Mouse (Mus musculus) neural tube, embryonic 12.5 days (tissue): ENCODE measurements around the gene Ube4b. TPM values are rescaled to one million over a fixed set of nuclear protein-coding genes. Genes with fewer than 3 reads are reported as not detected.

ENCODE experiments used
- ATAC-seq: fragments of 200-750 bp; cut with Nextera tagmentation; 2 replicates; pipeline ENCODE4 v1.8.0; 2017; ENCODE audit warnings: low read depth, mild to moderate bottlenecking, moderate TSS enrichment, moderate library complexity; ENCODE audit not compliant: low FRiP score
- H3K27ac ChIP-seq: fragments of 300-500 bp; sonication (generic); 2 replicates; pipeline ENCODE4 v1.5.1; 2016
- H3K27me3 ChIP-seq: fragments of 300-500 bp; sonication (generic); replicated peaks from 2 replicates; pipeline ENCODE4 v1.6.1; 2016; ENCODE audit warnings: mild to moderate bottlenecking
- H3K36me3 ChIP-seq: fragments of 300-500 bp; sonication (generic); 2 replicates; pipeline ENCODE4 v1.6.1; 2016; ENCODE audit warnings: mild to moderate bottlenecking
- H3K4me1 ChIP-seq: fragments of 300-500 bp; sonication (generic); 2 replicates; pipeline ENCODE4 v1.6.1; 2016
- H3K4me2 ChIP-seq: fragments of 300-500 bp; sonication (generic); replicated peaks from 2 replicates; pipeline ENCODE4 v1.6.1; 2016; ENCODE audit warnings: mild to moderate bottlenecking
- H3K4me3 ChIP-seq: fragments of 300-500 bp; sonication (generic); 2 replicates; pipeline ENCODE4 v1.5.1; 2016
- H3K9ac ChIP-seq: fragments of 300-500 bp; sonication (generic); 2 replicates; pipeline ENCODE4 v1.6.1; 2016; ENCODE audit warnings: mild to moderate bottlenecking
- H3K9me3 ChIP-seq: fragments of 300-500 bp; sonication (generic); 2 replicates; pipeline ENCODE4 v1.6.1; 2016; ENCODE audit warnings: mild to moderate bottlenecking
- whole genome bisulfite sequencing: fragments of 180-500 bp; shearing (Covaris S2); methylation state at CpG from one replicate; pipeline ENCODE4 v1.1.7; 2016; 5-methylcytosine and 5-hydroxymethylcytosine counted together
- polyA plus RNA-seq: library from polyadenylated mRNA; unstranded; fragments of >200 nt; fragmentation: Nextera tagmentation; extraction: Ambion mirVana; gene quantifications from 2 replicates; pipeline ENCODE4 v1.2.1, GENCODE M21; 2016

Ube4b gene
- polyA plus RNA-seq, 1 experiment from 2014 or later = 77.5 TPM

DNA sequence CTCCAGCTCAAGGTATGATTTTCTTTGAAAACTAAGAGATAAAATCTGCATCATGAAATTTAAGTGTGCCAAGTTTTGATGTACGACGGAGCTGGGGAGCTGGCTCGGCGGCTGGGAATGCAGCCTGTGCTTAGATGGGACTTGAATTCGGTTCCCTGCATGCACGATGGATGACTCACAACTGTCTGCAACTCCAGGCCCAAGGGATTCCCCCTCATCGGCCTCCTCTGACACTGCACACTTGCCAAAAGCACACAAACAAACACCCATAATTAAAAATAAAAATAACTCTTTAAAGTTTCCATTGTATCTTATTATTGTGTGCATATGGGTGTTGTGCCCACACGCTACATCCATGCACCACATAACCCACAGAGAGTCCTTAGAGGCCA is 25.0 kb downstream of the Ube4b start:
- Histone ChIP-seq H3K36me3 (peaks cover 22% of the 10 kb centered on the region), H3K27ac (no peak overlapping the region), H3K4me1 (peaks cover 25% of the 10 kb centered on the region), H3K27me3 (no peaks in the 10 kb centered on the region), H3K9ac (no peak overlapping the region), H3K4me3 (no peak overlapping the region), H3K9me3 (no peaks in the 10 kb centered on the region), H3K4me2 (no peak overlapping the region)
- 90% methylated on average over 8 of the region's 8 CpGs for WGBS
- no peak for ATAC-seq

DNA sequence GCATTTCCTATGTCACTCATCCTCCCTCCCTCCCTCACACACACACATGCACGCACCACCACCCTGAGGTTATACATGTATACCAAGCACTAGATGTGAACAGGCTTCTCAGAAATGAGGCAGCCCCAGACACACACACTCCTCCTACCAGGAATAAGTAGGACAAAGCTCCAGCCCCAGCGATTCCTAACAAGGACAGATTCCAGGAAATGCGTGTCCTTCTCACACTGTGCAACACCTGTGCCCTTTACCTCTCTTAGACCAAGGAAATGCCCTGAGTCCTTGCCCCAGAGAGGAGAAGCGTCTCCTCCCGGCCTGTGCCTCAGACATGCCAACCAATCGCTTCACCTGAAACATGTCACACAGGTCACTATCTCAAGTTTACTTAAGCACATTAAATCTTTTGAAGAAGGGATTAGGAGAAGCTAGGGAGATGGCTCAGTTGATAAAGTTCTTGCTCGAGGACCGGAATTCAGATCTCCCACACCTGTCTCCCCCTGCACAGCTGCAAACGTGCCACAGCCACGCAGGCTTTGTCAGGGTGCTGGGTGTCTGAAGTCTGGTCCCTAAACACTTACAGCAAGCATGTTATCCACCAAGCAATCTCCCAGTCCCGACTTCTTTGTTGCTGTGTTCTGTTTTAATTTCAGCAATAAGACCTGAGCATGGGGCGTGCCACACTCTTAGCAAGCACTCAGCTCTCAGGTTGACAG is 25.5 kb downstream of the Ube4b start:
- H3K27ac ChIP-seq = no peak overlapping the region
- peaks cover 24% of the 10 kb centered on the region for H3K4me1 ChIP-seq
- no peaks in the 10 kb centered on the region for H3K9me3 ChIP-seq
- H3K36me3 ChIP-seq = peaks cover 23% of the 10 kb centered on the region
- H3K4me2 ChIP-seq = no peak overlapping the region
- ATAC-seq = no peak
- WGBS = 88% methylated on average over 12 of the region's 12 CpGs
- H3K27me3 ChIP-seq = no peaks in the 10 kb centered on the region
- no peak overlapping the region for H3K9ac ChIP-seq
- H3K4me3 ChIP-seq = no peak overlapping the region

DNA sequence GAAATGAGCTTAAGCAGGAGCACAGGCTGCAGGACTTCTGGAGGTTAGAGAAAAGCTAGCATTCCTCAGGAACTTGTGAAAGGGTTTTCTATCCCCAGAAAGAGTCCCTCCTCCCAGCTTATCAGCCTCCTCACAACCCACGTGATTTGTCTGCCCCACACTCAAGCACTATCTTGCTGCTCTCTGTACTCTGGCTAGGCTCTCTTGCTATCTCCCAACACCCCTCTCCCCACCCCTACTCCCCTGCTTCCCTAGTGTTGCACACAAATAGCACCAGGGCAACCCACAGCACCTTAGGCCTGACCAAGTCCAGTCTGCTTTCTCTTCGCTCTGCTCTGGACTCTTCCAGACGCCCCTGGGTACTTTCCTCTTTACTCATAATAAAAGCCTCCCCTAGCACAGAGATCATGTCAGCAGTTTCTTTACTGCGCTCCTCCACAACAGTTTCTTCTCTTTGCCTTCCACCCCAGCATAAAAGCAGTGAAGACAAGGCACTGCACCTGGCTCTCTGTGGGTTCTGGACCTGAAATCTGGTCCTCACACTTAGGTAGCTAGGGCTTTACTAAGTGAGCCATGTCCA is 27.1 kb downstream of the Ube4b start:
- Histone ChIP-seq H3K27me3 (no peaks in the 10 kb centered on the region), H3K27ac (no peak overlapping the region), H3K4me3 (no peak overlapping the region), H3K9me3 (no peaks in the 10 kb centered on the region), H3K4me2 (no peak overlapping the region), H3K36me3 (peaks cover 23% of the 10 kb centered on the region), H3K9ac (no peak overlapping the region), H3K4me1 (peaks cover 16% of the 10 kb centered on the region)
- 67% methylated on average over 4 of the region's 4 CpGs for WGBS
- ATAC-seq = no peak

DNA sequence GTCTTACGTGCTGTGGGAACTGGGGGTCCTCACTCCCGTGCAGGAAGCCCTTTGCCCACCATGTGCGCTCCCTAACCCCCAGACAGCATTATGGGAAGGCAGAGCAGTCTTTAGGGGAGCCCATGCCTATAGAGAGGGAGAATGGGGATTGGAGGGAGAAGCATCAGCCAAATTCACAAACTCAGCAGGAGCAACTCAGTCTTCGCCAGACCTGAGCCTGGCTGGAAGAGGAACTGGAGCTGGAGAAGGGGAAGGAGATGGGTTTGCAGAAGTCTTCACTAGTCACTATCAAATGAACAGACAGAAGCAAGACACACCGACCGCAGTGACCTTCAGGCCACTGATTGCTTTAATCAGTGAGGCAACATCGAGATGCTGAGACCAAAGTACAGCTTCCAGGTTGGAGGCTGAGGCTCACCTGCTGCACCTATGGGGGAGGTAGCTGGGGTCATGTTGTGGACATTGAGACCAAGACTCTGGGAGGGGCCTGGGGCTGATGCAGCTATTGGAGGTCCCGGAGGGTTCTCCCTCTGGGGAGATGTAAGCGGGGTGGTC is 28.3 kb downstream of the Ube4b start:
- H3K27ac ChIP-seq = no peak overlapping the region
- H3K9me3 ChIP-seq = no peaks in the 10 kb centered on the region
- H3K36me3 ChIP-seq = peaks cover 23% of the 10 kb centered on the region
- no peak overlapping the region for H3K4me3 ChIP-seq
- H3K27me3 ChIP-seq = no peaks in the 10 kb centered on the region
- 94% methylated on average over 9 of the region's 9 CpGs for WGBS
- no peak overlapping the region for H3K9ac ChIP-seq
- H3K4me1 ChIP-seq = peaks cover 8% of the 10 kb centered on the region; the same call in 1 of the 2 replicates
- no peak for ATAC-seq
- H3K4me2 ChIP-seq = no peak overlapping the region

DNA sequence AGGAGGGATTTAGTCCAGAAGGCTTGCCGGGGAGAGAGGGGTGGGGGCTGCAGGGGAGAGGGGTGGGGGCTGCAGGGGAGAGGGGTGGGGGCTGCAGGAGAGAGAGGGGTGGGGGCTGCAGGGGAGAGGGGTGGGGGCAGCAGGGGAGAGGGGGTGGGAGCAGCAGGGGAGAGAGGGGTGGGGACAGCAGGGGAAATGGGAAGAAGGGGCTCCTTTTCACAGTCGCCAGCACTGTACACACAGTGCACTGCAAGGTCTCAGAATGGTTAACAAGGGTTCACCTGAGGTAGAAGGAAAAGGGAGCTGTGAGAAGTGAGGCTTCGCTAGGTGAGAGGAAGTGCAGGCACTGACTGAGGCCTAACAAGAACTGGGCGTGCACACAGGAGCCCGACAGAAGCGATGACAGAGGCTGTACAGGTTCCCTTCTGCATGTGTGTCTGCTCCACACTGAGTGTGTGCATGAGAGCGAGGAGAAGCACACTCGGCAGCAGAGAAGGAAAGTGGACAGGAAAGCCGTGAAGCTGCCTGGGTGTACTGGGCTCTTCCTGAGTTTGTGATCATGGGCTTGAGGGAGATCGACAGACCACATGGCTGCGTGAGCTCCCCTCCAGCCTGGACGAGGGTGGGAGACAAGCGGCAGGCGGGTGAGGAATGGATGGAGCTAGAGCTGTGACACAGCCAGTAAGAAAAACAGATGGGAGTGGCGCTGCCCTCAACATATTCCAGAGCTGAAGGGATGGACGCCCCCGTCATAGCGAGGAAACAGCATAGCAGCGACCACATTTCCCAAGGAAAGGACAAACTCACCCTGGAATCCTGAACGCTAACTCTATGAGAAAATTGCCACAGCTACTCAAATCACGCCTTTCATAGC is 29.9 kb downstream of the Ube4b start:
- WGBS = 72% methylated on average over 21 of the region's 21 CpGs
- H3K9ac ChIP-seq = 0 out of 2 replicates have a peak overlapping the region, but pooled peaks have one; percentile 5
- ATAC-seq = no peak
- H3K27ac ChIP-seq = no peak overlapping the region
- H3K27me3 ChIP-seq = no peaks in the 10 kb centered on the region
- H3K36me3 ChIP-seq = peaks cover 23% of the 10 kb centered on the region
- H3K4me2 ChIP-seq = no peak overlapping the region
- no peak overlapping the region for H3K4me3 ChIP-seq
- H3K9me3 ChIP-seq = no peaks in the 10 kb centered on the region
- peaks cover 6% of the 10 kb centered on the region; the same call in 1 of the 2 replicates for H3K4me1 ChIP-seq

DNA sequence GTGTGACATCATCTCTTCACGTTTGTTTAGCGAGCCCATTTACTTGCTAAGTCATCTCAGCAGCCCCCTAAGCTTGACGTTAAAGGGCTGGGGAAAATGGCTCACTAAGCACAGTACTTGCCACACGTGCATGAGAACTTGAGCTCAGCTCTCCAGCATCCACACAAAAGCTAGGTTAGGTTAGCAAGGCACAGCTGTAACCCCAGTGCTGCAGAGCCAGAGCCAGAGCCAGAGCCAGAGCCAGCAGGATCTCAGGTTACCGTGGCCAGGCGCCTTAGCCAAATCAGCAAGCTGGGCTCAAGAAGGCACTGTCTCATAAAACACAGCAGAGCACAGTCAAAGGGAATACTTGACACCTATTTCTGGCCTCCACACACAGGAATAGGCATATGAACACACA is 31.0 kb downstream of the Ube4b start:
- Histone ChIP-seq H3K27me3 (no peaks in the 10 kb centered on the region), H3K9me3 (no peaks in the 10 kb centered on the region), H3K27ac (no peak overlapping the region), H3K4me2 (no peak overlapping the region), H3K9ac (no peak overlapping the region), H3K4me1 (peaks cover 6% of the 10 kb centered on the region; the same call in 1 of the 2 replicates), H3K4me3 (no peak overlapping the region), H3K36me3 (peaks cover 32% of the 10 kb centered on the region)
- 87% methylated on average over 6 of the region's 6 CpGs for WGBS
- no peak for ATAC-seq

DNA sequence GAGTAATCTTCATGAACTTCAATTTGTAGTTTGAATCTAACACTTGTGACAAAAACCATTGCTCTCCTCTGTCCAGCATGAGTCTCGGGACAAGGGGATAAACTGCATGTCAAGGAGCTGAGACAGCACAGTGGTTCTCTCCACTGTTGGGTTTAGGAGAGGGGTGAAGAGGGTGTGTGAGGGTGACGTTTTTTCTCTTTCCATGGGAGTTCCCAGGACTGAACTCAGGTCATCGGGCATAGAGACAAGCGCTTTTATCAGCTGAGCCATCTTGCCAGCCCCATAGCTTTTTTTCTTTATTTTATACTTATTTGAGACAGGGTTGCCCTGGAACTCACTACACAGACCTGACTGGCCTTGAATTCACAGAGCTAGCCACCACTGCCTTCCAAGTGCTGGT is 32.3 kb downstream of the Ube4b start:
- Histone ChIP-seq H3K4me3 (no peak overlapping the region), H3K27ac (no peak overlapping the region), H3K9ac (no peak overlapping the region), H3K4me2 (no peak overlapping the region), H3K4me1 (peaks cover 6% of the 10 kb centered on the region; the same call in 1 of the 2 replicates), H3K27me3 (no peaks in the 10 kb centered on the region), H3K9me3 (no peaks in the 10 kb centered on the region), H3K36me3 (peaks cover 33% of the 10 kb centered on the region)
- 87% methylated on average over 4 of the region's 4 CpGs for WGBS
- no peak for ATAC-seq

DNA sequence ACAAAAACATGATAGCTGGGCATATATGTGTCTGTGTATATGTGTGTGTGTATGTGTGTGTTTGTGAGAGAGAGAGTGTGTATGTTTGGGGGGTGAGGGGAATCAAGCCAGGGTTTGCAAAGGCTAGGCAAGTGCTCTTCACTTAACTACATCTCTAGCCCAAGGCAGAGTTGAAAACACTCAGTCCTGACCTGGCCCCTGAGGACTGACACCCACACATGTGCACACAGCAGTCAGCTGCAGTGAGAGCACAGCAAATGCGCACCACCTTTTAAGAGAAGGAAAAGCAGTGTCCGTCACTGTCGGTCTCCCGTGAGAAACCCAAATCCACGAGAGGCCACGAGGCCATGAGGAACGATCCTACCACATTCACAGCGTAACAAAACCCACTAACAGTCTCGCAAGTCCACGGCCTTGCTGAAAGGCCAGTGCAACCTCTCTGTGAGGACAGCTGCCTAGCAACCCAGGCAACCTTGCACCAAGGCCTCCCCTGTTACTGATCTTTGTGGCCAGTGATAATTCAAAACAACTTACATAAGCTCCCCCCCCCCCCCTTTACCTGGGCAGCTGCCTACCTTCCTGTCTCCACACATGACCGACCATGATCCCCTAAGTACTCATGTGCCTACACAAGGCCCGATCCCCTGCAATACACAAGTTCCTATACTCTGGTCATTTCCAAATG is 33.1 kb downstream of the Ube4b start:
- Histone ChIP-seq H3K27me3 (no peaks in the 10 kb centered on the region), H3K36me3 (peaks cover 29% of the 10 kb centered on the region), H3K9ac (no peak overlapping the region), H3K9me3 (no peaks in the 10 kb centered on the region), H3K27ac (no peak overlapping the region), H3K4me2 (no peak overlapping the region), H3K4me1 (peaks cover 6% of the 10 kb centered on the region; the same call in 1 of the 2 replicates), H3K4me3 (no peak overlapping the region)
- no peak for ATAC-seq
- WGBS = 80% methylated on average over 12 of the region's 12 CpGs

DNA sequence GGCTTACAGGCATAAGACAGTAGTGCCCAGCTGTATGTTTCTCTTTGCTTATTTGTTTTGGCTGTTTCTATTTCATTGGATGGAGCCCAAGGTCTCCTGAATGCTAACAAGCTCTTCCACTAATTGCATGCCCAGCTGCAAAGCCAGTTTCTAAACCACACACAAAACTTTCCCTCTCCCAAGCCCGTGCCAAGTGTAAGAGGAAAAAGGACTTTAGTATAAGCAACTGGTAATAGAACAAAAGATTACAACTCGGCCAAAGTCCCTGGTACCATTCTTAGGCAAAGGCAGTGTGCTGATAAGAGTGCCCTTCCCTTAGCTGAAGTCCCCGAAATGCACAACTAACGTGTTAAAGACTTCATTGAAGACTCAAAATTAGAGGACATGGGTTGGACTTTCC is 34.2 kb downstream of the Ube4b start:
- H3K9ac ChIP-seq = no peak overlapping the region
- H3K36me3 ChIP-seq = peaks cover 24% of the 10 kb centered on the region
- 87% methylated on average over 4 of the region's 4 CpGs for WGBS
- peaks cover 6% of the 10 kb centered on the region; the same call in 1 of the 2 replicates for H3K4me1 ChIP-seq
- no peak overlapping the region for H3K27ac ChIP-seq
- H3K4me3 ChIP-seq = no peak overlapping the region
- no peak overlapping the region for H3K4me2 ChIP-seq
- ATAC-seq = no peak
- no peaks in the 10 kb centered on the region for H3K27me3 ChIP-seq
- H3K9me3 ChIP-seq = no peaks in the 10 kb centered on the region

DNA sequence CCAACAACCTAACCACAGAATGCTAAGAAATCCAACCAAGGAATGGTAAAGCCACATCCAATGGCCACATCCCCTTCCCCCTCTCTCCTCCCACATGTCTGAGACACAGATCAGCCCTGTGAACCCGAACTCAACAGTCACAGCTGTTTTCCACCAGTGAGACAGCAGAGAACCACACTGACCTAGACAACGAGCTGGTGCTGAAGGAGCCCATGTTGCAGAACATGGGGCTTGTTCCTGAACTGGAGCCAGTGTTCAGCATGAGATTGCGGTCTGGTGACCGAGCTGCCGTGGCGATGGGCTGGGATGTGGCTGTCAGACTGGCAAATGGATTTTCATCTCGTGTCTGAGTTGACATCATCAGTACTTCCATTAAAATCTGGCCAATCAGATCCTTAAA is 45.5 kb downstream of the Ube4b start:
- Histone ChIP-seq H3K36me3 (peaks cover 78% of the 10 kb centered on the region), H3K4me3 (no peak overlapping the region)

DNA sequence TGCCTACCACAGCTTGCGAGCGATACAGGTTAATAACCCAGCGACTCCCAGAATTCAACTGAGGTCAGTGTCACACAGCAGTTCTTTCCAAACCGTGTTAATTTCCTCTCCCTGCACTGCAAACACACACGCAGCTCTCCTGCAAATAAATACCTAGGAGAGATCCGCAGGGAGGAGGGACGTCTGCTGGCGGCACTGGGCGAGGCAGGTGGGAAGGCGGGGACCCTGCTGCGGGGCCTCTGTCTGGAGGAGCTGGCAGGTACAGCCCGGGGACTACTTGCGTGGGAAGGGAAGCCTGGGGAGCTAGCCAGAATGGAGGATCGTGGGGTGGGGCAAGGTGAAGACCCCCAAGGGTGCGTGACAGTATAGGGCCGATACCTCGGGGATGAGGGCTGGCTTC is 46.7 kb downstream of the Ube4b start:
- no peak overlapping the region for H3K27ac ChIP-seq
- no peaks in the 10 kb centered on the region for H3K4me1 ChIP-seq
- peaks cover 77% of the 10 kb centered on the region for H3K36me3 ChIP-seq
- no peaks in the 10 kb centered on the region for H3K9me3 ChIP-seq
- no peaks in the 10 kb centered on the region for H3K27me3 ChIP-seq
- ATAC-seq = no peak
- no peak overlapping the region for H3K4me2 ChIP-seq
- H3K9ac ChIP-seq = no peak overlapping the region
- WGBS = 93% methylated on average over 17 of the region's 17 CpGs
- no peak overlapping the region for H3K4me3 ChIP-seq

More for the DNA sequence above, 45.5 kb downstream of the Ube4b start:
- ATAC-seq = no peak
- WGBS = 93% methylated on average over 7 of the region's 7 CpGs
- Histone ChIP-seq H3K9me3 (no peaks in the 10 kb centered on the region), H3K9ac (no peak overlapping the region), H3K4me2 (no peak overlapping the region), H3K27me3 (no peaks in the 10 kb centered on the region), H3K4me1 (no peaks in the 10 kb centered on the region), H3K27ac (no peak overlapping the region)
